Mouse (Mus musculus) limb, embryonic 14.5 days (tissue): ENCODE data around the gene Clec2g. TPM values are rescaled to one million over a fixed set of nuclear protein-coding genes. Genes with fewer than 3 reads are reported as not detected.
"Not testable (repeated sequence)": the region's sequence is repeated elsewhere in the genome, so short reads cannot be mapped to it uniquely, and the experiment has no call there.

Experiments
- ATAC-seq: fragments of 200-750 bp; cut with Nextera tagmentation; 2 replicates; pipeline ENCODE4 v1.8.0; 2017; ENCODE audit warnings: low read depth, moderate number of reproducible peaks, moderate TSS enrichment; ENCODE audit not compliant: low FRiP score
- DNase-seq: peaks from one replicate; pipeline ENCODE4 v3.0.0-alpha.2; 2015; ENCODE audit warnings: low spot score
- H3K27ac ChIP-seq: fragments of 300-500 bp; sonication (generic); replicated peaks from 2 replicates; pipeline ENCODE4 v1.5.1; 2014; ENCODE audit warnings: low read depth, mild to moderate bottlenecking, low read length, moderate library complexity, mixed read lengths
- H3K27me3 ChIP-seq: fragments of 300-500 bp; sonication (generic); 2 replicates; pipeline ENCODE4 v1.6.1; 2014; ENCODE audit warnings: low read length, mixed read lengths; ENCODE audit not compliant: control insufficient read depth, insufficient read depth
- H3K36me3 ChIP-seq: fragments of 300-500 bp; sonication (generic); 2 replicates; pipeline ENCODE4 v1.6.1; 2014; ENCODE audit warnings: mild to moderate bottlenecking, low read length, moderate library complexity, mixed read lengths; ENCODE audit not compliant: control insufficient read depth, insufficient read depth
- H3K4me1 ChIP-seq: fragments of 300-500 bp; sonication (generic); 2 replicates; pipeline ENCODE4 v1.6.1; 2014; ENCODE audit warnings: antibody characterized with exemption, low read length, mixed read lengths; ENCODE audit not compliant: control insufficient read depth, insufficient read depth
- H3K4me2 ChIP-seq: fragments of 300-500 bp; sonication (generic); replicated peaks from 2 replicates; pipeline ENCODE4 v1.6.1; 2014; ENCODE audit warnings: low read depth, mild to moderate bottlenecking, low read length, moderate library complexity; ENCODE audit not compliant: severe bottlenecking
- H3K4me3 ChIP-seq: fragments of 300-500 bp; sonication (generic); replicated peaks from 2 replicates; pipeline ENCODE4 v1.5.1; 2014; ENCODE audit warnings: low read length
- H3K9ac ChIP-seq: fragments of 300-500 bp; sonication (generic); 2 replicates; pipeline ENCODE4 v1.6.1; 2014; ENCODE audit warnings: mild to moderate bottlenecking, low read depth, low read length, moderate library complexity; ENCODE audit not compliant: severe bottlenecking
- H3K9me3 ChIP-seq: fragments of 300-500 bp; sonication (generic); 2 replicates; pipeline ENCODE4 v1.6.1; 2016; ENCODE audit warnings: low read length; ENCODE audit not compliant: control insufficient read depth
- POLR2A ChIP-seq: fragments of 200-500 bp; IDR thresholded peaks from 2 replicates; pipeline ENCODE4 v1.8.0; 2012; ENCODE audit warnings: inconsistent platforms, mild to moderate bottlenecking, moderate library complexity, borderline replicate concordance; ENCODE audit not compliant: insufficient read depth, insufficient read length; ENCODE audit errors: extremely low read depth
- WGBS: fragments of 180-500 bp; shearing (Covaris S2); extraction: QIAGEN DNeasy Blood & Tissue Kit; methylation state at CpG from one replicate; pipeline ENCODE4 v1.1.7; 2014; 5-methylcytosine and 5-hydroxymethylcytosine counted together
- polyA plus RNA-seq, 2 experiments: library from polyadenylated mRNA; depleted of rRNA in 1 of 2; stranded (reverse) in 1 of 2; unstranded in 1 of 2; fragments of >200 nt; fragmentation: Nextera tagmentation in 1 of 2; extraction: Ambion mirVana in 1 of 2; gene quantifications; 2 replicates each; pipeline versions ENCODE4 v1.2.1 to v1.2.3; 2012 to 2014

Clec2g gene
- polyA plus RNA-seq, 2 experiments: 1.1 to 1.7 TPM

- ATAC-seq (no peak), DNase-seq (no peak)
- Histone ChIP-seq H3K4me3 (no peak overlapping the region), H3K36me3 (no peaks in the 10 kb centered on the region), H3K9me3 (no peaks in the 10 kb centered on the region), H3K9ac (no peak overlapping the region), H3K27ac (no peak overlapping the region), H3K4me1 (no peaks in the 10 kb centered on the region), H3K4me2 (no peak overlapping the region), H3K27me3 (no peaks in the 10 kb centered on the region)
- TF ChIP-seq POLR2A: no peak
- 87% methylated on average over 2 of the region's 2 CpGs for WGBS
These were observed 34.1 kb upstream of the Clec2g start for GRCm38 (mm10) chr6:128900044-128900443.

- not testable (repeated sequence) for H3K4me2 ChIP-seq, DNase-seq, ATAC-seq, H3K36me3 ChIP-seq, H3K27ac ChIP-seq, H3K4me3 ChIP-seq, H3K4me1 ChIP-seq, H3K27me3 ChIP-seq, H3K9me3 ChIP-seq, H3K9ac ChIP-seq
- WGBS: 88% methylated on average over 6 of the region's 6 CpGs
These were observed 33.2 kb upstream of the Clec2g start for GRCm38 (mm10) chr6:128900796-128901552.

GRCm38 (mm10) chr6:128913598-128914254, 20.5 kb upstream of the Clec2g start:
- no peak overlapping the region for H3K4me2 ChIP-seq
- DNase-seq (no peak), ATAC-seq (no peak)
- no peaks in the 10 kb centered on the region for H3K4me1 ChIP-seq
- H3K9me3 ChIP-seq: no peaks in the 10 kb centered on the region
- TF ChIP-seq POLR2A: no peak
- WGBS: 72% methylated on average over 2 of the region's 2 CpGs
- H3K36me3 ChIP-seq: no peaks in the 10 kb centered on the region
- H3K4me3 ChIP-seq: no peak overlapping the region
- H3K9ac ChIP-seq: no peak overlapping the region
- H3K27ac ChIP-seq: no peak overlapping the region
- H3K27me3 ChIP-seq: no peaks in the 10 kb centered on the region

GRCm38 (mm10) chr6:128917322-128917721, 16.9 kb upstream of the Clec2g start:
- ATAC-seq (no peak), DNase-seq (no peak)
- H3K9me3 ChIP-seq: no peaks in the 10 kb centered on the region
- H3K9ac ChIP-seq: no peak overlapping the region
- no peaks in the 10 kb centered on the region for H3K27me3 ChIP-seq
- no peak for TF ChIP-seq POLR2A
- no peak overlapping the region for H3K4me3 ChIP-seq
- no peaks in the 10 kb centered on the region for H3K36me3 ChIP-seq
- H3K27ac ChIP-seq: no peak overlapping the region
- H3K4me1 ChIP-seq: no peaks in the 10 kb centered on the region
- no peak overlapping the region for H3K4me2 ChIP-seq
- WGBS: 77% methylated on average over 2 of the region's 2 CpGs

GRCm38 (mm10) chr6:128933050-128933449, 1.1 kb upstream of the Clec2g start:
- no peak for TF ChIP-seq POLR2A
- WGBS: 58% methylated on average over 2 of the region's 2 CpGs
- Histone ChIP-seq H3K9ac (no peak overlapping the region), H3K27ac (no peak overlapping the region), H3K4me3 (no peak overlapping the region), H3K4me2 (no peak overlapping the region), H3K9me3 (no peaks in the 10 kb centered on the region), H3K27me3 (no peaks in the 10 kb centered on the region), H3K36me3 (no peaks in the 10 kb centered on the region), H3K4me1 (no peaks in the 10 kb centered on the region)
- DNase-seq: no peak
- 0 out of 2 replicates have a peak, but pooled peaks have one; percentile 30 for ATAC-seq

GRCm38 (mm10) chr6:128935889-128936665, 1.9 kb downstream of the Clec2g start:
- DNase-seq, H3K4me1 ChIP-seq, H3K9me3 ChIP-seq, H3K27me3 ChIP-seq, H3K9ac ChIP-seq, ATAC-seq, H3K4me2 ChIP-seq, H3K4me3 ChIP-seq, H3K27ac ChIP-seq, H3K36me3 ChIP-seq: not testable (repeated sequence)
- 86% methylated on average over 4 of the region's 13 CpGs for whole genome bisulfite sequencing
